Mouse (Mus musculus): Measurements from ENCODE around the gene Sf3b1.

DNA sequence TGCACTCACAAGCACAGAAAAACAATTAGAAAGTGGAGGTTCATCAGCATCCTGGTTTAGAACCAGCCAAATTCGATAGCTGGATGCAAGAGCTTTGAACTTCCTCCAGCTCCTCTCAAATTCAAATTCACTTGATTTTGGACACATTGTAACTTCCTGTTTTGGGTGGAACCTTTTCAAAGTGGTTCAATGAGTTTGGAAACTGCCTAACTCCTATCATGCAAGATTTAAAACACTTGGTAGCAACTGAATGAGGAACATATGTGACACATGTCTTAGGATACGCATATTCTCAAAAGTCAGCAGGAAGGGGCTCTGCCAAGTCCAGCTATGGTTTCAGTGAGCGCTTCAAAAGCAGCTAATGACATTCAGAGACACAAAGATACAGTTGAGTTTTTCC is 82.6 kb downstream of the Sf3b1 start:
- no peak for TF ChIP-seq CTCF (conservative IDR thresholded peaks at IDR 0.05; ENCODE audit: low read length)
- TF ChIP-seq NANOG (IDR thresholded peaks at IDR 0.05; ENCODE audit: borderline replicate concordance, low read length), result no peak
- TF ChIP-seq POU5F1 (IDR thresholded peaks at IDR 0.05; ENCODE audit: borderline replicate concordance, low read length), result no peak

All from E14TG2a.4 (cell line).